Mouse (Mus musculus) liver, embryonic 14.5 days (tissue): ENCODE results near the gene Cnn3.

Experiments used
- CTCF ChIP-seq: IDR thresholded peaks from 2 replicates; pipeline ENCODE4 v1.5.1; 2016; ENCODE audit warnings: antibody characterized with exemption, low read depth, control low read depth
- EP300 ChIP-seq: IDR thresholded peaks from 2 replicates; pipeline ENCODE4 v1.6.1; 2016; ENCODE audit warnings: antibody characterized with exemption, low read depth

- TF ChIP-seq CTCF (no peak), EP300 (no peak)
Observed at GRCm38 (mm10) chr3:121422405-121422804, 3.9 kb upstream of the Cnn3 start.
